Mouse (Mus musculus) embryonic fibroblast, embryonic 13.5 days (primary cell): ENCODE data around the gene Tmem235. TPM values are rescaled to one million over a fixed set of nuclear protein-coding genes. Genes with fewer than 3 reads are reported as not detected.

Source experiments
- H3K27ac ChIP-seq: 2 replicates; pipeline ENCODE4 v1.5.1; 2012; ENCODE audit warnings: low read length, control low read depth, inconsistent platforms; ENCODE audit not compliant: insufficient read depth
- H3K4me1 ChIP-seq: 2 replicates; pipeline ENCODE4 v1.6.1; 2011; ENCODE audit warnings: low read length; ENCODE audit not compliant: control insufficient read depth, insufficient read depth
- H3K4me3 ChIP-seq: 2 replicates; pipeline ENCODE4 v1.5.1; 2011; ENCODE audit warnings: mild to moderate bottlenecking, control low read depth, low read length; ENCODE audit not compliant: insufficient read depth
- CTCF ChIP-seq: IDR thresholded peaks from 2 replicates; pipeline ENCODE4 v1.5.1; 2011; ENCODE audit warnings: mild to moderate bottlenecking, control low read depth, low read length, moderate library complexity, borderline replicate concordance; ENCODE audit not compliant: insufficient read depth
- POLR2A ChIP-seq: IDR thresholded peaks from 2 replicates; pipeline ENCODE4 v1.6.1; 2011; ENCODE audit warnings: low read depth, mild to moderate bottlenecking, control low read depth, low read length, moderate library complexity
- polyA plus RNA-seq: library from polyadenylated mRNA; stranded (reverse); fragments of >200 nt; gene quantifications from 2 replicates; pipeline ENCODE4 v1.2.4, GENCODE M21; 2011; ENCODE audit warnings: low read depth; ENCODE audit not compliant: missing spikeins, insufficient read length

The Tmem235 gene
- polyA plus RNA-seq, 1 experiment, result not detected

DNA sequence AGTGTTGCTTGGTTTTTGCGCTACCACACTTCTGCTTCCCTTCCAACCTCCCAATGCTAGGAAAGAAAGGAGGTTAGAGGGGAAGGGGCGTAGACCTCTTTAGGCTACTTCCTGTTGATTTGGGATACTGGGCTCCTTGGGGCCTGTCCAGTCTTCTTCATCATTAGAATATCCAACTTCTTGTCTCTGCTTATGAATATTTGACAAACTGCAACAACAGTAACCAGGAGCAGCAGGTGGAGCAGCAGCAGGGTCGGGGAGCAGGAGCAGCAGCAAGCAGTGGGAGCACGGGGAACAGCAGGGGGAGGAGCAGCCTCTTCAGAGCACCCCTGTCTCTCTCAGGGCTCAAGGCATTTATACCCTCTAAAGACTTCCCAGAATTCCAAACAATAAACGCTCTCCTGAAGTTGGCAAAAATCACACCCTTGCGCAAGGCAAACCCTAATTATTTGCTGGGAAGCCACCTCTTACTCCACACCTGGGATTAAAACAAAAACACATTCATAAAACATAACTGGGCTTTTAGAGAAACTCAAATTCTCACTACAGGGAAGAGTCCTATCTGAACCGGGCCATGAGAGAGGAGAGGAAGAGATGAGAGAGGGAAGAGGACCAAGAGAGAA, 12.8 kb upstream of the Tmem235 start:
- TF ChIP-seq CTCF (no peak), POLR2A (no peak; the same call in 1 of the 2 replicates)
- Histone ChIP-seq H3K4me3 (peak overlapping the region; percentile 59), H3K4me1 (peaks cover 8% of the 10 kb centered on the region; the same call in 1 of the 2 replicates), H3K27ac (peak overlapping the region; percentile 82)

DNA sequence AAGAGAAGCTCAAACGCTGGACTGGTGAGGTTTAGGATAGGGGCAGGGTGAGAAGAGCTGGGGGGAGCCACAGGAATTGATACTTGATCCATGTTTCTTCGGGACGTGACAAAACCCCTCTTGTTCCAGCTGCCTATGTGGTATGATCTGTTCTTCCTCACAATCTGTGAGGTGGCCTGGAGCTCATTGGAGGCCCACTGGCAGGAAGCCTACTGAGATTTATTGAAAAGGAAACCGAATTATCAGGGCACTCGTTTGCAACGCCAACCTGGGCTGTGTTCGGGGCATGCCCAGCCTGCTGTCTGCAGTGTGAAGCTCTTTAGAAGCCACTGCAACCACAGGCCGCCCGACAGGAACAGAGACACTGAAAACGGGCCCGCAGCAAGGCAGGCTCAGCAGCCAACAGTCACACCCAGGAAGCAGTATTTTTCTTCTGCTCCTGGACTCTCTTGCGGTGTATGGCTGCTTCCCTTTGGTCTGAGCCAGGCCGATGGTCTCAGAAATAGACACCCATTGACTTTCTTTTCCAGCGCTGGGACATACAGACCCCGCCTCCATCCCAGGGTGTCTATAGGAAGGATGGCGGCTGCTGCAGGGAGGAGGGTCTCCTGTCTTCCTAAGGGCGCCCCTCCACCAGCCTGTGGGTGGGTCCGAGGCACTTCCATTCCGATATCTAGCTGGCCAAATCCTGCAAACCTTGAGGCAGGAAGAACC, 12.1 kb upstream of the Tmem235 start:
- peak overlapping the region; percentile 82 for H3K27ac ChIP-seq

DNA sequence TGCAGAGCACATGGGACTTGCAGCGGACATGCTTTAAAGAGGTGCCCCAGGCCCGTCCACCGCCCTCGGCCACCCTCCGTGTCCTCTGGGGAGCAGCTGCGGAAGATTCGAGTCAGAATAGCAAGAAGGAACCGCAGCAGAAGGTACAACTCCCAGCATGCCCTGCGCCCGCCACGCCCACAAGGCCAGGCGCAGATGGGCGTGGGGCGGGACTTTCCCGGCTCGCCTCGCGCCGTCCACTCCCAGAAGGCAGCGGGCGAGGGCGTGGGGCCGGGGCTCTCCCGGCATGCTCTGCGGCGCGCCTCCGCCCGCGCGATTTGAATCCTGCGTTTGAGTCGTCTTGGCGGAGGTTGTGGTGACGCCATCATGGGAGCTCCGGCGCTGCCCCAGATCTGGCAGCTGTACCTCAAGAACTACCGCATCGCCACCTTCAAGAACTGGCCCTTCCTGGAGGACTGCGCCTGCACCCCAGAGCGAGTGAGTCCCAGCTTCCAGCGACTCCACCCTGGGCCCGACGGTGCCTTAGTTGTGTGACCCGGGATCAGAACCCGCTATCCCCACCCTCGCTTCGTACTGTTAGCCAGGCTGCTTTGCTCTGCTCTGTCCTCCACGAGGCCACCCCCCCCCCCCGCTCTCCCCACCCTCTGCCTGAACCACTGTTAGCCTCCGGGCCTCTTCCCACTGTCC, 11.4 kb upstream of the Tmem235 start, which contains the start of gene Birc5:
Gene Birc5 (plus strand): TSS at position 267 of the 687 bp plus-strand sequence.
- Histone ChIP-seq H3K4me1 (peaks cover 4% of the 10 kb centered on the region; the same call in 1 of the 2 replicates), H3K4me3 (peak within 1 kb of the TSS; percentile 79), H3K27ac (peak within 1 kb of the TSS; percentile 82)
- TF ChIP-seq POLR2A (peak; percentile 94), CTCF (no peak)

More for the DNA sequence above, 12.1 kb upstream of the Tmem235 start:
- peak; percentile 47 for TF ChIP-seq POLR2A
- TF ChIP-seq CTCF, result no peak
- peak overlapping the region; percentile 59 for H3K4me3 ChIP-seq
- H3K4me1 ChIP-seq, result peaks cover 4% of the 10 kb centered on the region; the same call in 1 of the 2 replicates

DNA sequence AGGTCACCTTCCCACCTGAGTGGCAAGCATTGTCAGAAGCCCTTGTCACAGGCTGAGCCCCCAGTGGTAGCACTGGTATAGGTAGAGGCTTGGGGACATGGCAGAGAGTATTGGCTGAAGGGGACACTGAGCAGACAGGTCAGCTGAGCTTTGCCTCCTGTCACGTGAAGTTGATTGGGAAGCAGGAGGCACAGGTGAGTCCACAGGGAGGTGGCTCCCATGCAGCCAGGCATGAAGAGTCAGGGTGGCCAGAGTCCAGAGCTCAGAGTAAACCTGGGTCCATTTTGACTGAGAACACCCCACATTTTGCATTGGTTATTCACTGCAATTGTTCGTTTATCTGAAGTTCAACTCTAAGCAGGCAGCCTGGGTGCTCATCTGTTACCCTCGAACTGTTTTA, 7.7 kb upstream of the Tmem235 start:
- Histone ChIP-seq H3K4me1 (0 out of 2 replicates have a peak, but pooled peaks cover 4% of the 10 kb centered on the region), H3K27ac (no peak overlapping the region), H3K4me3 (no peak overlapping the region)
- TF ChIP-seq CTCF (no peak), POLR2A (no peak)

DNA sequence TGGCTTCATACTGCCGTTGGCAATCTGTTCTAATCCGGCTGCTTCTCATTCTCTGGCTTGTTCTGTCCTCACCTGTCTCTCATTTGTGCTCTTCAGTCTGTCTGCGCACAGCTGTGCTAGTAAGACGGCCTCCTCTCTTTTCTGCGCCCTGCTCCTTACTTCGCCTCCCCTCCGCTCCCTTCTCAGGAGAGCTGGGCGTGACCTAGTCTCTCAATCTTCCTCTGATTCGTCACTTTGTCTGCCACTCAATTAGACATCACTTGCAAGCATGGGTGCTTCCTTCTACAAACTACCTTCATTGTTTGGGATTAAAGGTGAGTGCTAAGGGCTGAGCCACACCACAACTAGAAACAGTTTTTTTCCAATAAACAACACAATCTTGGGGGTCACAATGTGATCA, 6.3 kb upstream of the Tmem235 start:
- no peak overlapping the region for H3K4me3 ChIP-seq
- no peak overlapping the region for H3K27ac ChIP-seq
- 0 out of 2 replicates have a peak, but pooled peaks cover 4% of the 10 kb centered on the region for H3K4me1 ChIP-seq
- TF ChIP-seq CTCF (no peak), POLR2A (no peak)

DNA sequence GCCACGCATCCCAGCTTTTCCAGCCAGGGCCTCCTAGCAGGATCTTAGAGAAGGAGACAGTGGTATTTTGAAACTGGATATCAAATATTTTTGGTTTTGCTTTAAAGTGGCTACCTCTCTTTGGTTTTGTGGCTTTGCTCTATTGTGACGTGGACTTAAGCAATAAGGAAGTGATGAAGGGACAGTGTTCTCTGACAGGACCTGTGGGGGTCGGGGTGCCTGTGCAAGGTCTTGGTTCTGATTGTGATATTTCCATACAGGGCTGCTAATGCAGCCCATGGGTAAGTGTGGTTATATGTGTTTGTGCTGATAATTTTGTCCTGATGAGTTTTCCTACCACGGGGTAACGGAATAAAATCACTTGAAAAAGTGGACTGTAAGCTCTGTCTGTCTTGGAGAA, 5.2 kb upstream of the Tmem235 start:
- Histone ChIP-seq H3K27ac (no peak overlapping the region), H3K4me1 (0 out of 2 replicates have a peak, but pooled peaks cover 2% of the 10 kb centered on the region), H3K4me3 (no peak overlapping the region)
- TF ChIP-seq POLR2A (no peak), CTCF (no peak)

DNA sequence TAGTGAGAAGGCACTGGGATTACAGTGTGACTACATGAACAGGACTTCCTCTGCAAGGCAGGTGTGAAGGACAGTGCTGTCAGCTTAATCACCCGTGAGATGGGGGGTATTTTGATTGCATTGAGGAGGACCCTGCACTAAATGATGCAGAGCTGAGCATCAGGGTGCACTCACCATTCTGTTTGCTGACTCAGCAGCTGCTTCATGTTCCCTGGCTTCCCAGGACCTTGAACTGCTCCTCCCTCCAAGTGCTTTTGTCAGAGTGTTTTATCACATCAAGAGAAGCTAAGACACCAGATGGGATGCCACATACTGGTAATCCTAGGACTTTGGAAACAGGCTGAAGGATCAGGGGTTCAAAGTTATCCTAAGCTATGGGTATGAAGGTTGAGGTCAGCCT, 4.6 kb upstream of the Tmem235 start:
- TF ChIP-seq POLR2A, result no peak
- TF ChIP-seq CTCF, result no peak

DNA sequence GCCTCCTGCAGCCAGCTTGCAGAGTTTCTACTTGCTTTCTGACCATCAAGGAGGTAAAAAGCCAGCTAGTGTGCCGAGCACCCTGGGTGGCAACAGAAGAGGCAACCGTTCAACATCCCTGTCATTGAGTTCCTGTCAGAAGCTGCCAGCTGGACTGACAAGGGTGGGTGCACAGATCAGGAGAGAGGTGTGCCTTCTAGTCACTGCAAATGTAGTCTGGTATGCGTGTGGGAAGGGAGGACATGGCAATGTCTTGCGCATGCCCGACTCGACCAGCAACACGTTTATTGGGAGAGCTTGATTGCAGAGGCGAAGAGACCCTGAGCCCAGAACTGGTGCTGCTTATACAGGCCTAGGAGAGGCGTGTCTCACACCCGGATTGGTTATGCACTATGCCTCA, 3.1 kb upstream of the Tmem235 start:
- H3K4me3 ChIP-seq, result no peak overlapping the region
- H3K4me1 ChIP-seq, result no peaks in the 10 kb centered on the region
- H3K27ac ChIP-seq, result no peak overlapping the region
- no peak for TF ChIP-seq CTCF
- no peak for TF ChIP-seq POLR2A

More for the DNA sequence above, 4.6 kb upstream of the Tmem235 start:
- no peaks in the 10 kb centered on the region for H3K4me1 ChIP-seq
- no peak overlapping the region for H3K27ac ChIP-seq
- H3K4me3 ChIP-seq, result no peak overlapping the region

DNA sequence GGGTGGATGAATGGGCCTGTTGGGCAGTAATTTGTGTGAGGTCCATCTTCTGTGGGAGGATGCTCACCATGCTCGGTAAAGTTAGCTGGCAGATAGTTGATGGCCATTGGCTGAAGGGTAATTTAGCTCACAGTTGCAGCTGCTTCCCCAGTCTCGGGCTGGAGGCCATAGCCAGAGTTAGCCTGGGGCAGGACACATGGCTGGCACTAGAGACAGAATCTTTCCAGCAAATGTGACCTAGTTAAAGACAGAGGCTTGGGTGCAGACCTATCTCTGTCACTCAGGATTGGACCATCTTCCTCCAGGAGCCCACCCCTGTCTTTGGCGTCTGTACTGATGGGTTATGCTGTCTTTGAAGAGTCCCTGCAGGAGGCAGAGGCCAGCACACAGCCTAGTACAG, 2.2 kb upstream of the Tmem235 start:
- no peak overlapping the region for H3K27ac ChIP-seq
- H3K4me1 ChIP-seq, result no peaks in the 10 kb centered on the region
- TF ChIP-seq POLR2A (no peak), CTCF (no peak)
- H3K4me3 ChIP-seq, result no peak overlapping the region

DNA sequence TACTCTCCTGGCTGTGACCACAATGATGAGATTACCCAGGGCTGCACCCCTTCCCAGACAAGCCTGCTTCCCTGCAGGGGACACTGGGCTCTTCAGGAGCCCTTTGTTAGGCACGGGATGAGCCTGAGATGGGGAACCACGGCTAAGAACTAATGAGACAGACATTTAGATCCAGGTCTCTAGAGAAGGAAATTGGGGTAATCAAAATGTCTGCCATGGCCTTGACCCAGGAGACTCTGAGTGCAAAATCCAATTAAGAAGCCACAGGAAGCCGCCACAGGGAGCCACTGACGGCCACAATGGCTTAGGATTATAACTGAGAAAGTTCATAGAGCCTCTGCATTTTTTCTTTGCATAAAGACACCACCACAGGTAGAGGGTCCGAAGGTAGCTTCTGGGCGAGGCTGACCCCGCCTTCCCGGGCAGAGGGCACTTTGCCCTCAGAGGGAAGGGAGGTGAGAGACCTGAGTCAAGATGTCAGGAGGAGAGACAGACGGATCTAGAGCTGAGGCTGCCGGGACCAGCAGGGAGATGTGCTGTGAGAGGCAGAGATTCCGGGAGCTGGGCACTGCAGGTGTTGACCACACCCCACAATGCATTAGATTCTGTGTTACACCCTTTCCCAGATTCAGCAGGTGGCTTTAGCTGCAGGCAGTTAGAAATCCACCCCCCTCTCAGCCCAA, 2.8 kb downstream of the Tmem235 start:
- Histone ChIP-seq H3K4me1 (no peaks in the 10 kb centered on the region), H3K27ac (no peak overlapping the region), H3K4me3 (no peak overlapping the region)
- TF ChIP-seq POLR2A (no peak), CTCF (no peak)
